In the genomic region with DNA sequence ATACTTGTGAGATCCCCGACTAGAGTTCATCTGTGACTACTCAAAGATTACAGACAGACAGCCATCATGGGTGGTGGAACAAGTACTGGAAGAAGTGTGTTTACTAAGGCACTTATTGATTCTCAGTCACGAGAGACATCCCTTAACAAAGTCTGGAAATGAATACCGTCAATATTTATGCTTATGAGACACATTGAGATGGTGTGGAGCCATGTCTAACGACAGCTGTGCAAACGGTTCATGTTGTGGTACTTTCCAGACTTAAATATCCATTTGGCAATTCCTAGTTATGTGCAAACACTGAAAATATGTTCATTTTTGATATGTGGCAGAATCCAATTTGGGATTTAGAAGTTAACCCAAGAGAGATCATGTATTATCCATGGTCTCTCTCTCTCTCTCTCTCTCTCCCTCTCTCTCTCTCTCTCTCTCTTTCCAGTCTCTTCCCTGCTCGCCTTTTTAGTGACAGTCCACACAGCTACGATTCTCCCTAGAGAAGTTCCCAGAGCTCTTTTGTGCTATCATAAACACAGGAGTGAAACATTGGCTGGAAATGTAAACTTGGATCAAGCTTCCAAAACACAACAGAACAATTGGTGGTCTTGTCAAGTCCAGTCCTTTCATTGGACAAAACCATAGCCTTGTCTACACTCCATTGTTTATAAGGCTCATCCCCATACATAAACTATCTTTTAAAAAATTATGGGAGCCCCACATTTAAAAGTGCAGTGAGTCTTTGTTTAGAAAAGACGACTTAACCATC, we compare ENCODE assay signal across 28 mouse cellular contexts.
A peak's percentile ranks its signal among the peaks of the same experiment; 100 is the strongest.
DNase-seq lines count a peak whose midpoint lies in the region; ATAC-seq lines count a peak whose summit lies in the region.
"Had no signal": no experiment of that assay in that cellular context is flagged by ENCODE, and none has a peak within 500 bp of the region (broad histone marks: within the 10 kb centered on the region; RNA-seq: fewer than 3 reads in every experiment).

No protein-coding gene starts in this region.

- no peaks in the 10 kb centered on the region for H3K27me3 ChIP-seq in forebrain, embryonic 16.5 days (replicated peaks; ENCODE audit: control insufficient read depth, insufficient read depth, low read length)
- no peaks in the 10 kb centered on the region for H3K27me3 ChIP-seq in forebrain, embryonic 12.5 days
- H3K27me3 ChIP-seq in lung, embryonic 15.5 days = no peaks in the 10 kb centered on the region
- no peaks in the 10 kb centered on the region for H3K27me3 ChIP-seq in lung, embryonic 16.5 days (ENCODE audit: control insufficient read depth, insufficient read depth, low read depth, low read length)
- no peaks in the 10 kb centered on the region for H3K27me3 ChIP-seq in stomach, embryonic 15.5 days (replicated peaks)
- H3K27me3 ChIP-seq: heart, embryonic 13.5 days; liver, embryonic 15.5 days; midbrain, embryonic 13.5 days had no signal

- H3K27ac ChIP-seq in forebrain, embryonic 16.5 days (ENCODE audit: low read length) = no peak overlapping the region
- H3K27ac ChIP-seq in forebrain, embryonic 12.5 days = no peak overlapping the region
- peak overlapping the region; percentile 11; the same call in 1 of the 2 replicates for H3K27ac ChIP-seq in lung, embryonic 15.5 days
- H3K27ac ChIP-seq in lung, embryonic 16.5 days (ENCODE audit: low read length) = peak overlapping the region; percentile 71
- H3K27ac ChIP-seq in stomach, embryonic 15.5 days = peak overlapping the region; percentile 38
- H3K27ac ChIP-seq: gastrocnemius, adult 2 months; heart, embryonic 13.5 days; hindbrain, embryonic 14.5 days; kidney, postnatal 0 days; liver, embryonic 15.5 days; macrophage; midbrain, embryonic 13.5 days had no signal

- no peak overlapping the region for H3K4me3 ChIP-seq in forebrain, embryonic 16.5 days (replicated peaks; ENCODE audit: low read length)
- no peak overlapping the region for H3K4me3 ChIP-seq in forebrain, embryonic 12.5 days (replicated peaks)
- H3K4me3 ChIP-seq in lung, embryonic 15.5 days = no peak overlapping the region
- H3K4me3 ChIP-seq in lung, embryonic 16.5 days (ENCODE audit: low read length) = no peak overlapping the region
- no peak overlapping the region for H3K4me3 ChIP-seq in stomach, embryonic 15.5 days (replicated peaks)
- H3K4me3 ChIP-seq: erythroblast, embryonic 14.5 days; gastrocnemius, adult 2 months; heart, embryonic 13.5 days; liver, embryonic 15.5 days; midbrain, embryonic 13.5 days had no signal

- H3K4me2 ChIP-seq in forebrain, embryonic 16.5 days (ENCODE audit: low read length) = no peak overlapping the region
- no peak overlapping the region for H3K4me2 ChIP-seq in forebrain, embryonic 12.5 days
- no peak overlapping the region for H3K4me2 ChIP-seq in lung, embryonic 15.5 days
- H3K4me2 ChIP-seq in lung, embryonic 16.5 days (ENCODE audit: low read depth, low read length) = no peak overlapping the region
- no peak overlapping the region for H3K4me2 ChIP-seq in stomach, embryonic 15.5 days
- H3K4me2 ChIP-seq: heart, embryonic 13.5 days; hindbrain, embryonic 14.5 days; liver, embryonic 15.5 days; midbrain, embryonic 13.5 days had no signal

- ATAC-seq in forebrain, embryonic 16.5 days = 0 out of 2 replicates have a peak, but pooled peaks have one; percentile 36
- no peak for ATAC-seq in forebrain, embryonic 12.5 days (ENCODE audit: low FRiP score)
- ATAC-seq in lung, embryonic 15.5 days (ENCODE audit: borderline replicate concordance, extremely low read depth, low FRiP score, low TSS enrichment) = peak; percentile 81
- ATAC-seq in lung, embryonic 16.5 days (ENCODE audit: low read depth) = peak; percentile 87
- ATAC-seq in stomach, embryonic 15.5 days (ENCODE audit: insufficient read depth, low FRiP score, low read depth) = peak; percentile 43; the same call in 1 of the 2 replicates
- ATAC-seq: midbrain, embryonic 13.5 days had no signal

- no peaks in the 10 kb centered on the region for H3K9me3 ChIP-seq in forebrain, embryonic 16.5 days (ENCODE audit: control insufficient read depth, low read length)
- no peaks in the 10 kb centered on the region for H3K9me3 ChIP-seq in forebrain, embryonic 12.5 days
- H3K9me3 ChIP-seq in lung, embryonic 15.5 days = no peaks in the 10 kb centered on the region
- H3K9me3 ChIP-seq in lung, embryonic 16.5 days (ENCODE audit: control insufficient read depth, low read length) = no peaks in the 10 kb centered on the region
- no peaks in the 10 kb centered on the region for H3K9me3 ChIP-seq in stomach, embryonic 15.5 days
- H3K9me3 ChIP-seq: heart, embryonic 13.5 days; liver, embryonic 15.5 days; midbrain, embryonic 13.5 days had no signal

- H3K9ac ChIP-seq in forebrain, embryonic 16.5 days (replicated peaks; ENCODE audit: low read depth, low read length) = no peak overlapping the region
- H3K9ac ChIP-seq in forebrain, embryonic 12.5 days = no peak overlapping the region
- no peak overlapping the region for H3K9ac ChIP-seq in lung, embryonic 15.5 days
- H3K9ac ChIP-seq in lung, embryonic 16.5 days (ENCODE audit: low read length) = no peak overlapping the region
- H3K9ac ChIP-seq in stomach, embryonic 15.5 days = no peak overlapping the region
- H3K9ac ChIP-seq: heart, embryonic 13.5 days; hindbrain, embryonic 14.5 days; liver, embryonic 15.5 days; midbrain, embryonic 13.5 days had no signal

- no peaks in the 10 kb centered on the region for H3K4me1 ChIP-seq in forebrain, embryonic 16.5 days (replicated peaks; ENCODE audit: control insufficient read depth, insufficient read depth, low read length)
- no peaks in the 10 kb centered on the region for H3K4me1 ChIP-seq in forebrain, embryonic 12.5 days
- peaks cover 10% of the 10 kb centered on the region for H3K4me1 ChIP-seq in lung, embryonic 15.5 days
- peaks cover 5% of the 10 kb centered on the region; the same call in 1 of the 2 replicates for H3K4me1 ChIP-seq in lung, embryonic 16.5 days (replicated peaks; ENCODE audit: control insufficient read depth, insufficient read depth, low read length)
- no peaks in the 10 kb centered on the region for H3K4me1 ChIP-seq in stomach, embryonic 15.5 days
- H3K4me1 ChIP-seq: heart, embryonic 13.5 days; liver, embryonic 15.5 days; midbrain, embryonic 13.5 days had no signal

- DNase-seq in lung, postnatal 14 days = no peak
- no peak for DNase-seq in heart, adult 8-10 months (ENCODE audit: low spot score)
- DNase-seq in thymus, postnatal 14 days = no peak
- DNase-seq: adrenal gland, postnatal 14 days; cerebellum, adult 2 months; cerebellum, postnatal 14 days; gastrocnemius, adult 2 months; gastrocnemius, postnatal 36 days; heart, adult 18-20 months; heart, postnatal 10 days; kidney, adult 8-10 months; kidney, postnatal 4 days; layer of hippocampus, adult 9-11 months; liver; thymus, adult 2 months; thymus, postnatal 4 days had no signal

- 68% methylated on average over 8 of the region's 8 CpGs for WGBS in forebrain, embryonic 16.5 days
- WGBS in forebrain, embryonic 12.5 days = 90% methylated on average over 8 of the region's 8 CpGs
- WGBS in lung, embryonic 15.5 days = 31% methylated on average over 8 of the region's 8 CpGs
- WGBS in lung, embryonic 16.5 days = 34% methylated on average over 8 of the region's 8 CpGs
- 46% methylated on average over 8 of the region's 8 CpGs for WGBS in stomach, embryonic 15.5 days

- no peaks in the 10 kb centered on the region for H3K36me3 ChIP-seq in forebrain, embryonic 16.5 days (ENCODE audit: control insufficient read depth, insufficient read depth)
- no peaks in the 10 kb centered on the region for H3K36me3 ChIP-seq in forebrain, embryonic 12.5 days (replicated peaks)
- H3K36me3 ChIP-seq in lung, embryonic 15.5 days = no peaks in the 10 kb centered on the region
- H3K36me3 ChIP-seq in lung, embryonic 16.5 days (ENCODE audit: control insufficient read depth, insufficient read depth, low read length) = no peaks in the 10 kb centered on the region
- no peaks in the 10 kb centered on the region for H3K36me3 ChIP-seq in stomach, embryonic 15.5 days
- H3K36me3 ChIP-seq: heart, embryonic 13.5 days; liver, embryonic 15.5 days; midbrain, embryonic 13.5 days had no signal

Comparison
In these comparisons a context has a peak if more than half of its experiments do, and no peak if none do; other contexts are left out.
1. H3K27ac ChIP-seq: peak in lung, embryonic 15.5 days (single experiment), lung, embryonic 16.5 days (single experiment) and stomach, embryonic 15.5 days (single experiment); none in forebrain, embryonic 16.5 days (single experiment) and forebrain, embryonic 12.5 days (single experiment).